Mouse (Mus musculus): ENCODE data around the gene Gpr137c.

Gpr137c gene

DNA sequence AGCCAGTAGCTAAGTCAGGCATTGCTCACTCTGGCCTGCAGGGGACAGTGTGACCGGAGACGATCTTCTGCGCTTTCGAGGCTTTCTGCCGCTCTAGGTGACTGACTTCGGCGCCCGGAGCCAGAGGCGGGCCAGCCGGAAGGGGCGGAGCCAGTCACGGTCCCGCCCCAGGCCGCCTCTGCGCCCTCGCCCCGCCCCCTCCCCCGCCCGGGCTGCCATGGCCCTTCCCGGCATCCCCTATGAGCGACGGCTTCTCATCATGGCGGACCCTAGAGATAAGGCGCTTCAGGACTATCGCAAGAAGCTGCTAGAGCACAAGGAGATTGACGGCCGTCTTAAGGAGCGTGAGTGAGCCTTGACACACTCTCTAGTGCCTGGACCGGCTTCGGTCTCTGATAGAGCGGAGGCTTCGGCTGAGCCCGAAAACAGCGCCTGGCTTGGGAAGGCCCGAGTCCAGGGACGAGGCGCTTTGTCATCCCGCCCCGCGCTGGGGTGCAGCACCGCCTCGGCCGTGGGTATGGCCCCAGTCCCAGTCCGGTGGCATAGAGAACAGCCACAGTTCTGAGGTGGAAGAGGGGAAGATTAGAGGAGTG, 110.2 kb downstream of the Gpr137c start, which contains the start of gene Psmc6:
Psmc6 (plus strand) TSS at position 200 of the 593 bp plus-strand sequence.
- in situ Hi-C loops (cut with MboI, MseI): loop anchor here (25.0 kb wide), 1 partner anchor 1458 kb away; the partner anchor contains the start of gene Cnih1

All from regulatory T cell (primary cell).